Mouse (Mus musculus) layer of hippocampus, postnatal 10 days (tissue): ENCODE measurements at regions not wholly inside any gene's neighbourhood (a gene's known extent, or its start where the extent isn't known, plus 50 kb on each side); places are given as distances from the start of the nearest gene placed in this dataset.

Experiments used
- DNase-seq, 2 experiments: peaks; one replicate each; pipeline ENCODE4 v3.0.0; 2021; ENCODE audit warnings: low spot score in 2 of 2

GRCm38 (mm10) chr1:34930571-34930970, 80.8 kb downstream of the Plekhb2 start:
- no peak for DNase-seq

DNA sequence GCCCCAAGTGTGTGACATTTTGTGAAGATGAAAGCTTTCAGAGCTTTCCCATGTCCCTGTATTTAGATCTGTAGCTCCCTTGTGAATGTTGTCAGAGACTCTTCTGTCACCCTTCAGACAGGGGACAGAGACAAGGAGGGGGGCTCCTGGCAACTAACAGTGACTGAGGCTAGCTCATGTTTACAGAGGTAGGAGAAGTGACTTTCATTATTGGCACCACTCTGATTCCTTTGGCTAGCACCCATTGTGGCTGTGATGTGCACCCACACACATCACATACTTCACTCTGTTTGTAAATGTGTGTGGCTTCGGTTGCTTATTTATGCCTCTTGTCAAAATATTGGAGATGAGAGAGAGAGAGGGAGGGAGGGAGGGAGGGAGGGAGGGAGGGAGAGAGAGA, 93.4 kb downstream of the Plekhb2 start:
- no peak for DNase-seq

DNA sequence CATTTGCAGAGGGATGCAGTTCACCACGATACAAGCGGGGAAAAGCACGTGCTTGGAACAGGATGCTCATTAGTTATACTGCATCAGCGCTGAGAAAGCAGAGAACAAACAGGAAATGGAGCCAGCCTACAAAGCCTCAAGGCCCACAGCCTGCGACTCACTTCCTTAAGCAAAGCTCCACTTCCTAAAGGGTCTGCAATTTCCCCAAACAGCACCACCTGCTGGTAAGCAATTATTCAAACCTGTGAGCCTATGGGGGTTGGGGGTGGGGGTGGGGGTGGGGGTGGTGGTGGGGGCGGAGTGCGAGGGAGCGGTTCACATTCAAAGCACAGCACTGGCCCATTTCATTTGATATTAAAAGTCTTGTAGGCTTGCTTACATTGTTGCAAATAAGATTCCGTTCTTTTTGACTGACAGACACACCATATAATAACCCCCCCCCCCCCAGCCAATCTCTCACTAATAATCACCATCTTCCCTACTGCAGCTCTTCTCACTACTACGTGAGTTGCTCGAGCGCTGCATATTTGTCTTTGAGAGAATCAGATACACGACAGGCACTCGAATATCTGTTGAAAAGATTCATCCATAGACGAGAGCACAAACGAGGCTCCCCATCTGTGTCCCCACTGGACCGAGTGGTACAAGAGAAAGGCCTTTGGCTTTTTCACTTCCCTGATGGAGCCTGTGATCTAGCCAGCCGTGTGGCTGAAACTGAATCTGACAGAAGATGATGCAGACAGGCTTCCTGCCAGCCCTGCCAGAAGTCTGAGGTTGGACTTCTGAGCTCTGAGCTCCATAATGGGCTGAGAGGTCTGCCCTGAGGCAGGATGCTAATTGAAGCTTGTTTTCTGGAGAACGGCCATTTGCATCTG, 112.1 kb downstream of the Plekhb2 start:
- peak in 1 of 2 experiments; percentile 19 for DNase-seq

DNA sequence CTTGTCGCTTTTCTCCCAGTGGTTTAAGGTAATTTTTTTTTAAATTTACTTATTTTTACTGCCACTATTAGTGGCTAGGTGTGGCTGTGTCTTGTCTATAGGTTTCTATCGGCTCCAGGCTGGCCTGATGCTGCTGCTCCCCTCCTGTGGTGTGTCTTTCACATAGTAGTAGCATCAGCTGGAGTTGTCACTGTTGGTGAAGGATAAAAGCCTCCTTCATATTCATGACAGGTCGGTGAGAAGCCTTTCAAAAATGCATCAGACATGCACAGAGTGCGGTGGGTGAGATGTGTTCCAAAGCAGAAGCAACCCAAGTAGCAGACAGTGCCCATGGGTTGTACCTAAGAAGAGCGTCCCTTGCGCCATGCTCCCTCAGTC, 112.7 kb downstream of the Plekhb2 start:
- DNase-seq = no peak

- DNase-seq = no peak
These were observed 125.0 kb downstream of the Plekhb2 start for GRCm38 (mm10) chr1:34974801-34975200.

DNA sequence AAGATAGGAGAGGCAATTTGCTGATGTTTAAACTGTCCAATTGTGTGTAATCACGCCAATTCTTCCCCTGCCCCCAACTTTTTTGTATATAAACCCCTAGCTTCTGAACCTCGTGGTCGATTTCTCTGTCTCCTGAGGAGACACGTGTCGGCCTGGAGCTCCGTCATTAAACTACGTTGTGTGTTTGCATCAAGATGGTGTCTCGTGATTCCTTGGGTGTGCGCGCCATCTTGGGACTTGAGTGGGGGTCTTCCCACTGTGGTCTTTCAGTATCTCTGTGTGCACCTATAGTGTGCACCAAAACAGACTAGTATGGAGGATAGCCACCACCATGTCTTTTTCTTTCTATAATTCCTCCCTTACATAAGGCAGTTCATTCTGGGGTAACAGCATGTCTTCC, 128.4 kb downstream of the Plekhb2 start:
- DNase-seq = no peak

- DNase-seq = no peak
These were observed 129.6 kb downstream of the Plekhb2 start for GRCm38 (mm10) chr1:34979350-34979749.

DNA sequence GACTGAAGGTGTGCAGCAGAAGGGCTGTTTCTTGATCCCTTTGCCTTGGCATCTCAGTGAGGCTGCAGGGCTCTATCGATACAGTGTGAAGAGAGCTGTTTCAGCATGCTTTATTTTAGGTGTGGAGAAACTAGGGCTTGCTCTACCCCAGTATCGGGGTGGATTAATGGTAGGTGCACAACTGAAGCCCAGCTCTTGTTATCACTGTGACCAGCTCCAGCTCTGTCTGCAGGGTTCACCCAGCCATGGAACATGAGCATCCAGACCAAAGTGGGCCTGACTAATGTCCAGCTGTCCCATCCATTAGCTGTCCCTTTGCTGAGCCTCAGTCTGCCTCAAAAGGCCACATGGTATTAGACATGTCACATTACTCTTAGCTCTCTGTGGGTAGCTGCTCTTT, 132.2 kb downstream of the Plekhb2 start:
- no peak for DNase-seq

- DNase-seq = no peak
These were observed 133.2 kb downstream of the Plekhb2 start for GRCm38 (mm10) chr1:34982966-34983365.

GRCm38 (mm10) chr1:34986861-34987260, 137.1 kb downstream of the Plekhb2 start:
- no peak for DNase-seq

DNA sequence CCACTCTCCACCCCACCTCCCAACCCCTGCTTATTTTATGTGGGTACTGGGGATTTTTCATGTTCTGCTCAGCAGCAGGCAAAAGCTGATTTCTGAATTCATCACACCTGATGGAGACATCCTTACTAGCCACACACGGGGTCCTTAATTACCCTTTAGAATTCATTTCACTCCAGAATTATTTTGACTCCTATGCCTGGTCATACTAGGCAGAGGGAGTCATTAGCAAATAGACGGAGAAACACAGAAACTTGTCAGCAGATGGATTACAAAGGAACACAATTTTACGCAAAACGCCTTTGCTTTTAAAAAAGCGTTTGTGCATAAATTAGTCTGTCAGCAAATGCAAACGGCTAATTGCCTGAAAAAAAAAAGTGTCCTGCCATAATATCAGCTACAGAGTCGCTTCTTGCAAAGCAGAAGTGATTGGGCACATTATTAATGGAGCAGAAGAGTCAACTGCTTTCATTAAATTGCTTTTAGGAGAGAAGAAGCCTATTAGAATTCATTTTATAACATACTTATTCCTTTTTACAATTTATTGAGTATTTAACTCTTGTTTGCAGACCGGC, 138.0 kb downstream of the Plekhb2 start:
- no peak for DNase-seq

DNA sequence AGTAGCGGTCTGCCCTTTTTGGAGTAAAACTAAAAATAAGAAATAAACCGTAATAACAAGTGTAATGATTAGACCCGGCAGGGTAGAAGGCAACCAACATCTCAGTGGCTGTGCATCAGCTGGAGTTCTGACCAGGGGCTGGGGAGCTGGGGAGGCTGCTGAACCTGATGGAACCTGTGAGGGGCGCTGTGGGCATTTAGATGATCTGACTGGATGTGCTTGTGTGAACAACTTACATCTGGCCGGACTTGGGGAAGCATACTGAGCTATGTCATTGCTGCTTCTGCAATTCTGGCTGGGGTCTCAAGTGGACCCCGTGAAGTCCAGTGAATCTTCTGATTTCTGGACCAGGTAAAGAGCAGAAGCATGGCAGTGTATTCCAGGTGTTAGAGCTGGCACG, 138.4 kb downstream of the Plekhb2 start:
- peak; percentile 40 to 56 for DNase-seq

DNA sequence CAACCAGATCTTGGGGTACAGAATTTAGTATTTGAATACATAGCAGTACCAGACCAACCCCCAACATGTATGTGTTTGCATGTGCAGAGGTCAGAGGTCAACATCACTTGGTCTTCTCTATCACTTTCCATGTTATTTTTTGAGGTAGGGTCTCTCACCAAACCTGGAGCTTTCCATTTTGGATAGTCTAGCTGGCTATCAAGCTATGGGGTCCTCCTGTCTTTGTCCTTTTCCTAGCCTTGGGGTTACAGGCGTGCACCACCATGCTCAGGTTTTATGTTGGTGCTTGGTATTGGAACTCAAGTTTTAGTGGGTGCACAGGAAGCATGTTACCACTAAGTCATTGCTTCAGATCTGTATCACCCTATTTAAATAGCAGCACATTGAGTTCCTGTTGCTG, 151.0 kb downstream of the Plekhb2 start:
- DNase-seq = no peak

GRCm38 (mm10) chr1:35017471-35017870, 167.7 kb downstream of the Plekhb2 start:
- no peak for DNase-seq

- peak; percentile 27 to 59 for DNase-seq
These were observed 182.8 kb downstream of the Plekhb2 start for GRCm38 (mm10) chr1:35032619-35033018.

DNA sequence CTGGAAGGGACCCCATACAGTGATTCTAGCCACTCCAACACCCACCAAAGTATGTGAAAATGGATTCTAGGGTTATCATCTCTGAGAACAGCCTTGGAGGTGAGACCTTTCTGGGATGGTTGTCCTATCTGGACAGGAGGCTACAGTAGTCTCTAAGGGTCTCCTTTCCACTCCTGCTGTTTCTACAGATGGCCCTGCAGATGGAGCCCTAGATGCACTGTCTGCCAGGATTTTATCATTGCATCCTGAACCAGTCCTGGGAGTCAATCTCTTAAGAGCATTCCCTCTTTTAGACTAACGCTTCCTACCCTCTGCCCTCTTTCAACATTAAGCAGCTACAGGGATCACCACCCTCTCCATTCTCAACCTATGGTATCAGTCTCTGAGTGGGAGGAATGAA, 223.0 kb downstream of the Plekhb2 start:
- DNase-seq = no peak

DNA sequence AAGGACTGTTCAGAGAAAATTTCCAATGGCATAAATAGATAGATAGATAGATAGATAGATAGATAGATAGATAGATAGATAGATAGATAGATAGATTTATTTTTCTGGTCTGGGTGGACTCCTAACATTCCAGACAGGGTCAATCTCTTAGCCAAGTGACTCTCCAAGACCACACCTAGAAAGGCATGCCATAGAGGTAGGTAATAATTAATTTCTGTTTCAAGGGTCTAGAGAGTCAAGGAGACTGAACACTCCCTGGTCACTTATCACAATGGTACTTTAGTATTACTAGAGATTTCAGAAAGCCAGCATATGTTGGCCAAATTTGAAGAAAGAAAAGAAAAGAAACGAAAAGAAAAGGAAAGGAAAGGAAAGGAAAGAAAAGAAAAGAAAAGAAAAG, 245.1 kb downstream of the Plekhb2 start:
- DNase-seq = no peak

DNA sequence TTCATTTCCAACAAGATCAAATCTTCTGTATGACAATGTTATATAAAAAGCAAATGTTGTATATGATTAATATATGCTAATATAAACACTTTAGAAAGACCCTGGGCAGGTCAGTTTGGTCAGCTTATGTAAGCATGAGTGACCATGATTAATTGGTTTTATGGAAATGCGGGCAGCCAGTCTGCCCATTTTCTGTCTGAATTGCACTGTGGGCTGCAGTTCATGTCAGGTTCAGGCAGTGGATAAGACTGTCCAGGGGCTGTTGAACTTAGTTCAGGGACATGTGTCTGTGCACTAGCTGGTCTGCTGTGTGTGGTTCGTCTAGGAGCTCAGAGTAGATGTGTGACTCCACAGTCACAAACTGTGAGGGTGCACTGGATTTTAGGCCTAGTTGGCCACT, 246.0 kb downstream of the Plekhb2 start:
- DNase-seq = no peak

DNA sequence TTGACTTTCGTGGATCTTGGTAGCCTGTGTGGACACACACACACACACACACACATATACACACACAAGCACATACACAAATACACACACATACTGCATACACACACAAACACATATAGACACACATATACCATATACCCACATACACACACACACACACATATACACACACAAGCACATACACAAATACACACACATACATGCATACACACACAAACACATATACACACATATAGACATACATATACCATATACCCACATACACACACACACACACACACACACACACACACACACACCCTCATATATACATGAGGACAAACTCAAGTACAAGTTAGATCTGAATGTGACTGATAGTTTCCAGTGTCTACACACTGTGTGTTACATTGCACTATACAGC, 256.9 kb downstream of the Plekhb2 start:
- no peak for DNase-seq

DNA sequence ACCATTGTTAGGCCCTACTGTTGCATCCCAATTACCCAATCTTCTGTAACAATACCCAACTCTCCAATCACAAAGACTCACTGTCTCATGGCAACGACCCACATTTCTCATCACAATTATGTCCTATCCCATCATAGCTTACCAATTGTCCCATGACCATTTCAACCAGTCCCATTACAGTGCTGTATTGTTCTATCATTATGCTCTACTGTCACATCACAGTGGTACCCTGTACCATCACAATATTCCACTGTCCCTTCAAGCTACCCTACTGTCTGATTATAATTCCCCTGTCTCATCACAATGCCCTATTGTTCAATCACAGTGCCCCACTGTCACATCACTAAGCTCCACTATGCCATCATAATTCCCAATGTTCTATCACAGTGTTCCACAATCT, 260.0 kb downstream of the Plekhb2 start:
- no peak for DNase-seq

DNA sequence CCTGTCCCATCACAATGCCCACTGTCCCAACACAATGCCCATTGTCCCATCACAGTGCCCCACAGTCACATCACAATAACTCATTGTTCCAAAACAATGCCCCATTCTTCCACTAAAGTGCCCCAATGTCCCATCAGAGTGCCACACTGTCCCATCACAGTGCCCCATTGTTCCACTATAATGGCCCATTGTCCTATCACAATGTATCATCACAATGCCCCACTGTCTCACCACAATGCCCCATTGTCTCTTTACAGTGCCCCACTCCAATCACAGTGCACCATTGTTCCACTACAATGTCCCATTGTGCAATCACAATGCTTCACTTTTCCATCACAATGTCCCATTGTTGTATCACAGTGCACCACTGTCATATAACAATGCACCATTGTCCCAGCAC, 265.7 kb downstream of the Plekhb2 start:
- no peak for DNase-seq

DNA sequence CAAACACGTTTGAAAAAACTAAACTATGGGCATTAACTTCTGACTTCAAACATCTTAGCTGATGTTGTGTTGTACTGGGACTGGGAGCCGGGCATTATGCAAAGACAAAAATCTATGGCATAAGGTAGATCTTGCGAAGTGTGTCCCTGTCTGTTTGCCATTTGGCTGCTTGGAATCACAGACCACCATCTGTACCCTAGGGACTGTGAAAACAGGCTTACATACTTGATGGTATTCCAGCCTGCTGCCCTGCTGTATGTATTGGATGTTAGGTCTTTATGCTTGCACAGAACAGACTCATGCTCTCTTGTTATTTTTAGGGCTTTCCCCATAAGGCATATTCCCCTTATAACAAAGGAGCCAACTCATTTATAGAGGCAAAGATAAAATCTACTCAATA, 288.1 kb downstream of the Plekhb2 start:
- peak; percentile 10 to 24 for DNase-seq

- DNase-seq = no peak
These were observed 299.3 kb downstream of the Plekhb2 start for GRCm38 (mm10) chr1:35149036-35149435.
